Mouse (Mus musculus) ES-Bruce4 (cell line): ENCODE data around the gene Prap1. TPM values are rescaled to one million over a fixed set of nuclear protein-coding genes. Genes with fewer than 3 reads are reported as not detected.

ENCODE experiments used
- H3K27ac ChIP-seq: 2 replicates; pipeline ENCODE4 v1.5.1; 2012; ENCODE audit warnings: low read length, inconsistent platforms; ENCODE audit not compliant: insufficient read depth
- H3K27me3 ChIP-seq: 2 replicates; pipeline ENCODE4 v1.6.1; 2012; ENCODE audit warnings: mild to moderate bottlenecking, low read length, inconsistent platforms; ENCODE audit not compliant: control insufficient read depth, poor library complexity, insufficient read depth, severe bottlenecking
- H3K36me3 ChIP-seq: 2 replicates; pipeline ENCODE4 v1.6.1; 2012; ENCODE audit warnings: inconsistent platforms, mild to moderate bottlenecking, low read length, moderate library complexity; ENCODE audit not compliant: control insufficient read depth, poor library complexity, insufficient read depth, severe bottlenecking
- H3K4me1 ChIP-seq: one replicate; pipeline ENCODE4 v1.8.1; 2011; ENCODE audit warnings: low read length; ENCODE audit not compliant: control insufficient read depth, insufficient read depth
- H3K4me3 ChIP-seq: 2 replicates; pipeline ENCODE4 v1.5.1; 2011; ENCODE audit warnings: low read depth, mild to moderate bottlenecking, low read length
- H3K9ac ChIP-seq: 2 replicates; pipeline ENCODE4 v1.6.1; 2012; ENCODE audit warnings: low read depth, mild to moderate bottlenecking, inconsistent platforms; ENCODE audit not compliant: poor library complexity, severe bottlenecking
- H3K9me3 ChIP-seq: replicated peaks from 2 replicates; pipeline ENCODE4 v1.6.1; 2012; ENCODE audit warnings: mild to moderate bottlenecking, low read length, inconsistent platforms; ENCODE audit not compliant: control insufficient read depth, poor library complexity, insufficient read depth, severe bottlenecking
- CTCF ChIP-seq: IDR thresholded peaks from one replicate; pipeline ENCODE4 v1.8.1; 2011; ENCODE audit warnings: low read depth, low read length
- EP300 ChIP-seq: IDR thresholded peaks from 2 replicates; pipeline ENCODE4 v1.6.1; 2011; ENCODE audit warnings: low read depth, low read length; ENCODE audit not compliant: insufficient read depth
- POLR2A ChIP-seq: IDR thresholded peaks from one replicate; pipeline ENCODE4 v1.8.1; 2011; ENCODE audit warnings: low read length; ENCODE audit not compliant: insufficient read depth
- polyA plus RNA-seq: library from polyadenylated mRNA; stranded (reverse); fragments of >200 nt; gene quantifications from 2 replicates; pipeline ENCODE4 v1.2.4, GENCODE M21; 2011; ENCODE audit warnings: low read depth; ENCODE audit not compliant: missing spikeins, insufficient read depth, insufficient read length

The Prap1 gene
- polyA plus RNA-seq, 1 experiment: not detected

- Histone ChIP-seq H3K4me1 (no peaks in the 10 kb centered on the region), H3K27ac (no peak overlapping the region)
Observed at GRCm38 (mm10) chr7:140054124-140054523, 39.1 kb upstream of the Prap1 start.

GRCm38 (mm10) chr7:140057413-140058407 lies 35.5 kb upstream of the Prap1 start:
- TF ChIP-seq EP300 (0 out of 2 replicates have a peak, but pooled peaks have one; percentile 44), CTCF (no peak)
- Histone ChIP-seq H3K9me3 (no peaks in the 10 kb centered on the region), H3K36me3 (no peaks in the 10 kb centered on the region), H3K4me3 (peak overlapping the region; percentile 43), H3K27me3 (peaks cover 10% of the 10 kb centered on the region), H3K27ac (no peak overlapping the region), H3K9ac (peak overlapping the region; percentile 24; the same call in 1 of the 2 replicates), H3K4me1 (no peaks in the 10 kb centered on the region)

More at GRCm38 (mm10) chr7:140054124-140054523, 39.1 kb upstream of the Prap1 start:
- Histone ChIP-seq H3K36me3 (no peaks in the 10 kb centered on the region), H3K9me3 (no peaks in the 10 kb centered on the region), H3K4me3 (no peak overlapping the region), H3K27me3 (peaks cover 14% of the 10 kb centered on the region), H3K9ac (no peak overlapping the region)
- TF ChIP-seq EP300 (no peak), CTCF (no peak), POLR2A (no peak)

- Histone ChIP-seq H3K4me3 (peak overlapping the region; percentile 43; the same call in 1 of the 2 replicates), H3K27me3 (peaks cover 10% of the 10 kb centered on the region), H3K27ac (no peak overlapping the region), H3K4me1 (no peaks in the 10 kb centered on the region), H3K36me3 (no peaks in the 10 kb centered on the region), H3K9me3 (no peaks in the 10 kb centered on the region), H3K9ac (peak overlapping the region; percentile 24; the same call in 1 of the 2 replicates)
- no peak for TF ChIP-seq POLR2A
- no peak for TF ChIP-seq EP300
- TF ChIP-seq CTCF: no peak
Observed at GRCm38 (mm10) chr7:140058528-140058927, 34.7 kb upstream of the Prap1 start.

- Histone ChIP-seq H3K9me3 (no peaks in the 10 kb centered on the region), H3K9ac (no peak overlapping the region), H3K27me3 (peaks cover 10% of the 10 kb centered on the region), H3K27ac (no peak overlapping the region), H3K4me1 (no peaks in the 10 kb centered on the region), H3K4me3 (no peak overlapping the region), H3K36me3 (no peaks in the 10 kb centered on the region)
- TF ChIP-seq CTCF: no peak
- TF ChIP-seq EP300: no peak
- no peak for TF ChIP-seq POLR2A
Observed at GRCm38 (mm10) chr7:140059601-140060000, 33.6 kb upstream of the Prap1 start.

DNA sequence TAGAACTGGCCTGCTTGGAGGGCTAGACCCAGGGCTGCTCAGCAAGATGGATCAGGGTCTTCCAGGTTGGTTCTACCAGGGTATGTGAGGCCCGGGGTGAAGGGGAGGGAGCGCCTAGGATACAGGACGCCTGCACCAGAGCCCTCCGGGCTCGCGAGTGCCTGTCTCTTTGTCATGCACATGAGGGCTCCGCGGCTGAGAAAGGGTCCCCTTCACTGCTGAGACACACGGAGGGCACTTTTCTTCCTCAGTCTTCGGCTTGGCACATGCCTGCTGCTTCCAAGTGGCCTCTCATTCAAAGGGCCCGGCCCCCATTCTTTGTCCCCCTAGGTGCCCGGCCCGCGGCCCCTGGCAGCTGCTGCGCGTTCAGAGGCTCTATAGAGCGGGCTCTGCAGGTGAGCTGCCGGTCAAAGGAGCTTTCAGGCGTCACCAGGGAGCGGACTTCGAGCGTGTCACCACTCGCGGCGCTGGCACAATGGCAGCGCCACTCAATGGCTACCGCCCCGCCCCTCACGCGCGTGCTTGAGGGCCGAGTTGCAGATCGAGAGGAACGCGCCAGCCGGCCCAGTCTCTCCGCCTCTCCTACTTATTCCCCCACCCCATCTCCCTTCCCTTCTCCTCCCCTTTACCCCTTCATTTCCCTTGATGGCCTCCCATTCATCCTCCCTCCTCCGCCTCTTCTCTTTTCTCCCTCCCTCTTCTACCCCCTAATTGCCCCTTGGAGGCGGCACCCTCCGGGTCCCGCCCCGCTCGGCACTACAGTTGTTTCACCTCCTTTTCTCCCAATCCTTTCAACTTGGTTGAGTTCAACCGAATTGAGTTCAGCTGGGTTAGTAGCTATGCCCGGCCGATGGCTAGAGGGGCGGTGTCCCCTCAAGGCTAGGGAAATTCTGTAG lies 32.0 kb upstream of the Prap1 start:
- Histone ChIP-seq H3K4me1 (no peaks in the 10 kb centered on the region), H3K9me3 (no peaks in the 10 kb centered on the region), H3K4me3 (peak overlapping the region; percentile 23), H3K36me3 (no peaks in the 10 kb centered on the region), H3K27ac (no peak overlapping the region), H3K9ac (no peak overlapping the region), H3K27me3 (peaks cover 10% of the 10 kb centered on the region)
- no peak for TF ChIP-seq POLR2A
- TF ChIP-seq EP300: peak; percentile 65; the same call in 1 of the 2 replicates
- TF ChIP-seq CTCF: no peak
